Mouse (Mus musculus): ENCODE measurements around the gene Usp9x. TPM values are rescaled to one million over a fixed set of nuclear protein-coding genes. Genes with fewer than 3 reads are reported as not detected.
A peak's percentile ranks its signal among the peaks of the same experiment; 100 is the strongest.

Gene Usp9x
- total and polyA plus RNA-seq, 3 experiments: 56.3 to 64.5 (median 62.8) TPM

DNA sequence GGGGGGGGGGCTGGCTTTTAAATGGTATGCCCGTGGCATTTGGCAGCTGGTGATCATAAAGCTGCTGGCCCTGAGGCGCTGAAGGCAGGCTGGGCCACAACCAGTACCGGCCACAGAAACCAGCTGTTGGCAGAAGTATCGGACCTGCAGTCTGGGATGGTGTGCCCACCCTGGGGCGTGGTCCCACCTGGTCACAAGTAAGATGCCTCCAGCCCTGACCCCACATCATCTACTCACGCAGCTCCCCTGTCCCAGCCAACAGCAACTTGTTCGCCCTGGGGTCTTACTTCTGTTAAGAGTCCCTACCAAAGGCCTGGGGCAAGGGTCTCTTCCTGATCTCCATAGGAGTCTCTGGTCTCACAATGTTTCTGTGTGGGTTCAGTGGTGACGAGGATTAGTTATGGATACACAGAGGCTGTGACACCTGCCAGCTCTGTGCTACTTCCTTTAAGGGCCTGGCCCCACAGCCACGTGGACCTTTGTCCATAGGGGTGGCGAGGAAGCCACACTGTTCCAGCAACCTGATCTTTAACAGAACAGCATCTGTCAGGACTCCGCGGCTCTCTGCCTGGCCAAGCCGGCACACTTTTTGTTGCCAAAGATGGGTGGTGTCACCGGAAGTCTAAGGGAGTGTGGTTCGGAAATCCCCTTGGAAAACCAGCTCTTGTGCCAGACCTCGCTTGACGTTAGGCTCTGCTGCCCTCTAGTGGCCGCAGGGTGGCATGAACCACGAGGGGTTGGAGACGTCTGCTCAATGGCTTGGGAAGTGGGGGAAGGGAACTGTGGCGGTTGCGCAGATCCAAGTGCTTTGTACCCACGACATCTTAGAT, 136.4 kb downstream of the Usp9x start:
- Histone ChIP-seq H3K4me1 (ENCODE audit: control insufficient read depth in 1 of 2, insufficient read depth in 2 of 2) (peaks cover 0 to 4% of the 10 kb centered on the region in 2 experiments; a peak in 1 of 4 replicates), H3K27me3 (replicated peaks) (no peaks in the 10 kb centered on the region), H3K4me2 (ENCODE audit: insufficient read depth, low read depth, poor library complexity, severe bottlenecking) (peak overlapping the region; percentile 58; the same call in 1 of the 2 replicates), H3K9ac (ENCODE audit: insufficient read depth, low read depth) (peak overlapping the region; percentile 37; the same call in 1 of the 2 replicates), H3K9me3 (replicated peaks; ENCODE audit: low read length) (no peaks in the 10 kb centered on the region), H3K4me3 (replicated peaks in 1 of 3; ENCODE audit: low read depth in 2 of 3, low read length in 2 of 3, poor library complexity in 1 of 3) (peak overlapping the region; percentile 22 to 53 (median 34)), H3K27ac (ENCODE audit: insufficient read depth, low read depth) (peak overlapping the region; percentile 25; the same call in 1 of the 2 replicates), H3K36me3 (replicated peaks in 1 of 2; ENCODE audit: control insufficient read depth in 1 of 2, insufficient read depth in 1 of 2, low read length in 1 of 2) (no peaks in the 10 kb centered on the region), H3K79me2 (replicated peaks; ENCODE audit: control insufficient read depth, extremely low read depth, insufficient read depth, poor library complexity, severe bottlenecking) (no peaks in the 10 kb centered on the region)
- peak; percentile 92 for DNase-seq (ENCODE audit: extremely low read depth)
- dilution Hi-C loops (cut with MboI; ENCODE audit: extremely low pct_ligation_motif_present, extremely low pct_unique_long_range_greater_than_20kb, low sequenced_read_pairs) (no loop called here), in situ Hi-C loops (cut with MboI; ENCODE audit: low pct_ligation_motif_present, low pct_unique_long_range_greater_than_20kb, low sequenced_read_pairs) (loop anchor here (25.0 kb wide), 2 partner anchors 520 to 670 kb away; no protein-coding TSS in a partner anchor)
- peak; percentile 87 for TF ChIP-seq RAD21 (IDR thresholded peaks at IDR 0.05; ENCODE audit: low read depth, low read length)
- peak; percentile 77 for TF ChIP-seq BHLHE40 (IDR thresholded peaks at IDR 0.05; ENCODE audit: low read depth, low read length)
- peak; percentile 92; the same call in 1 of the 2 replicates for TF ChIP-seq MYC (IDR thresholded peaks at IDR 0.05; ENCODE audit: low read depth, low read length)
- 0 out of 2 replicates have a peak, but pooled peaks have one; percentile 16 for TF ChIP-seq JUND (conservative IDR thresholded peaks at IDR 0.05; ENCODE audit: low read depth, low read length)
- no peak for TF ChIP-seq MAZ (IDR thresholded peaks at IDR 0.05; ENCODE audit: low read depth, low read length)
- no peak for TF ChIP-seq ZMIZ1 (IDR thresholded peaks at IDR 0.05; ENCODE audit: low read depth, low read length)
- no peak for TF ChIP-seq PAX5 (IDR thresholded peaks at IDR 0.05; ENCODE audit: low read length)
- TF ChIP-seq ZNF384 (IDR thresholded peaks at IDR 0.05; ENCODE audit: low read depth, low read length): no peak
- 0 out of 2 replicates have a peak, but pooled peaks have one; percentile 28 for TF ChIP-seq NELFE (IDR thresholded peaks at IDR 0.05; ENCODE audit: low read depth, low read length)
- TF ChIP-seq MXI1 (IDR thresholded peaks at IDR 0.05; ENCODE audit: low read depth, low read length): peak; percentile 78
- peak; percentile 26; the same call in 1 of the 2 replicates for TF ChIP-seq ETS1 (conservative IDR thresholded peaks at IDR 0.05; ENCODE audit: low read depth, low read length)
- peak; percentile 39; the same call in 1 of the 2 replicates for TF ChIP-seq IRF4 (IDR thresholded peaks at IDR 0.05; ENCODE audit: low read depth, low read length)
- no peak for TF ChIP-seq ZKSCAN1 (IDR thresholded peaks at IDR 0.05; ENCODE audit: borderline replicate concordance, low read depth, low read length)
- TF ChIP-seq POLR2A (IDR thresholded peaks at IDR 0.05; ENCODE audit: low read depth, low read length): peak; percentile 70
- peak; percentile 45; the same call in 1 of the 2 replicates for TF ChIP-seq ELF1 (IDR thresholded peaks at IDR 0.05; ENCODE audit: low read depth, low read length)
- TF ChIP-seq MAX (IDR thresholded peaks at IDR 0.05; ENCODE audit: low read length): peak; percentile 79
- TF ChIP-seq TBP (conservative IDR thresholded peaks at IDR 0.05; ENCODE audit: low read depth, low read length): 0 out of 2 replicates have a peak, but pooled peaks have one; percentile 38
- TF ChIP-seq EP300 (IDR thresholded peaks at IDR 0.05; ENCODE audit: low read length): no peak
- TF ChIP-seq HCFC1 (IDR thresholded peaks at IDR 0.05; ENCODE audit: low read depth, low read length): peak; percentile 23; the same call in 1 of the 2 replicates
- no peak for TF ChIP-seq RCOR1 (conservative IDR thresholded peaks at IDR 0.05; ENCODE audit: low read depth, low read length)
- peak; percentile 61 to 86 for TF ChIP-seq CTCF (conservative IDR thresholded peaks at IDR 0.05 in 1 of 2, IDR thresholded peaks at IDR 0.05 in 1 of 2; ENCODE audit: low read depth in 2 of 2, low read length in 2 of 2)
- TF ChIP-seq E2F4 (IDR thresholded peaks at IDR 0.05; ENCODE audit: insufficient replicate concordance, low read depth, low read length): no peak
- TF ChIP-seq MAFK (IDR thresholded peaks at IDR 0.05; ENCODE audit: insufficient replicate concordance, low read length): no peak
- TF ChIP-seq NRF1 (IDR thresholded peaks at IDR 0.05; ENCODE audit: low read depth, low read length): peak; percentile 76
- TF ChIP-seq USF1 (IDR thresholded peaks at IDR 0.05; ENCODE audit: low read depth, low read length): no peak
- peak; percentile 68 for TF ChIP-seq SIN3A (IDR thresholded peaks at IDR 0.05; ENCODE audit: low read length)
- TF ChIP-seq SMC3 (IDR thresholded peaks at IDR 0.05; ENCODE audit: low read depth, low read length): peak; percentile 64
- TF ChIP-seq TCF12 (IDR thresholded peaks at IDR 0.05; ENCODE audit: low read depth, low read length): peak; percentile 55
- peak; percentile 85 for TF ChIP-seq CHD2 (IDR thresholded peaks at IDR 0.05; ENCODE audit: low read length)

All from CH12.LX (cell line).